Mouse (Mus musculus): ENCODE measurements around the gene Ctrc.
"Not testable (repeated sequence)": the region's sequence is repeated elsewhere in the genome, so short reads cannot be mapped to it uniquely, and the experiment has no call there.

Ctrc gene

GRCm38 (mm10) chr4:141781201-141781985, 64.8 kb downstream of the Ctrc start:
- no peak for DNase-seq

DNA sequence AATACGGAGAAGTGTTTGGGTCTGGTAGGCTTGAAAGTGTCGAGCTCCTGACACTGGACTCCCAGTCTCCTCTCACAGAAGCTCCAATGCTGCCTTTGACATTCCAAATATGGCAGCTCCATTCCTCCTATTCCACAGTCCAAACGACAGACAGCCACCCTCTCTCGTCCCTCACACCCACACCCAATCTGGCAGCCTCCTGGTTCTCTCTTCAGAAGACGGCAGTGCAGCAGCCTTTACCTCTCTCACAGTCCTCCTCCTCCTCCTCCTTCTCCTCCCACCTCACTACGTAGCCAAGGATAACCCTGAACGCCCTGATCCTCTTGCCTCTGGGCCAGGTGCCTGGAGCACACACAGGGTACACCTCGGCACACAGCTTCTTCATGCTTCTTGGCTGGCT, 66.3 kb downstream of the Ctrc start:
- DNase-seq = no peak

DNA sequence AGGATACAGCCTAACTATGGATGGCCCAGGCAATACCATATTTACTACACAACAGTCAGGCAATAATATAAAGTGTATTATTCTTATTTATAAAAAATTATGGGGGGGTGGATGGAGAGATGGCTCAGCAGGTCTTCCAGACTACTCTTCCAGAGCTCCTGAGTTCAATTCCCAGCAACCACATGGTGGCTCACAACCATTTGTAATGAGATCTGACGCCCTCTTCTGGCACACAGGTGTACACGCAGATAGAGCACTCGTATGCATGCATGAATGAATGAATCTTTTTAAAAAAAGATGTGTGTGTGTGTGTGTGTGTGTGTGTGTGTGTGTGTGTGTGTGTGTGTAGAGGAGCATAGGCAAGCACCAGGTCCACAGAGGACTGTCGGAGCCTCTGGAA, 73.1 kb downstream of the Ctrc start:
- DNase-seq = not testable (repeated sequence)

DNA sequence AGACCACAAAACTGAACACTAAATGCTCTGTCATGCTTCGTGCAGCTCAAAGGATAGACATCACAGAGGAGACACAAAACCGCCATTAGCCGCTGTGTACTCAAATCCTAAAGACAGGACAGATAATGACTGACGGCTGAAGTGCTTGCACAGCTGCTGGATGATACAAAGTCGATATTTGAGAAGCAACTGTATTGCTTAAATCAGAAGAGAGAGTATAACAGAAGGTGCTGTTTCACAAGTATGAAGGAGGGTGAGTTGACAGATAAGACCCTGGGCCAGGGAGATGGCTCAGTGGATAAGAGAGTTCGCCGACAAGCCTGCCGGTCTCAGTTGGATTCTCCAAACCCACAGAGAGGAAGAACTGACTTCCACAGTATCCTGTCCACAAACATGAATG, 74.3 kb downstream of the Ctrc start:
- DNase-seq = no peak

- DNase-seq = no peak
Measured at GRCm38 (mm10) chr4:141769501-141770160, 76.5 kb downstream of the Ctrc start.

DNA sequence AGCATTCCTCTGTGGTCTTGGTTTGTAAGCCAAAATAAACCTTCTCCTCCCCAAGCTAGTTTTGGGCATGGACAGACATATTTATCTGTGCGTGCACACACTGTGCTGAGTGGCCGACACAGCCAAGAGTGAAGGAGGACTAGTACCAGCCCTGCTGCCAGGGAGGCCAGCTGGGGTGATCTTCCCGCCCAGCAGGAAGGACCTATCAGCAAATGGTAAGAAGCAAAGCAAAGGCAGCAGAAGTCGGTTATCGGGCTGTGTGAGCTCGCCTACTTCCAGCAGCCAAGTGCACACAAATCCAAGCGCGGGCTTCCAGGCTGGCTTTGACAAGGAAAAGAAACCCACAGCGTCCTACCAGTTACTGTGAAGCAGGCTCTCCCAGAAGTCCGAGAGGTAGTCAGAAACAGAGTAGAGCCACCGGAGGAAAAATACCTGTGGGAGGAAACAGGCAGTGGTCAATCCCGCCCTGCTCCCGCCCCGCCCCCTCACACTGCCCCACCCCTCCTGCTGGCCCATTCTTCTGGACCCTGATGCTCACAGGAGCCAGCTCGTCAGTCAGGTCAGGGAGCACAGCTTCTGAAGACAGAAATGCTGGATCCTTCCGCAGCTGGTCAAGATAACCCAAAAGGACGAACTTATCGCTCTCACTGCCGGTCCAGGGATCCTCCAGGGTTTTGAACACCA, 78.7 kb downstream of the Ctrc start:
- no peak for DNase-seq

GRCm38 (mm10) chr4:141766668-141767352, 79.3 kb downstream of the Ctrc start:
- DNase-seq = no peak

DNA sequence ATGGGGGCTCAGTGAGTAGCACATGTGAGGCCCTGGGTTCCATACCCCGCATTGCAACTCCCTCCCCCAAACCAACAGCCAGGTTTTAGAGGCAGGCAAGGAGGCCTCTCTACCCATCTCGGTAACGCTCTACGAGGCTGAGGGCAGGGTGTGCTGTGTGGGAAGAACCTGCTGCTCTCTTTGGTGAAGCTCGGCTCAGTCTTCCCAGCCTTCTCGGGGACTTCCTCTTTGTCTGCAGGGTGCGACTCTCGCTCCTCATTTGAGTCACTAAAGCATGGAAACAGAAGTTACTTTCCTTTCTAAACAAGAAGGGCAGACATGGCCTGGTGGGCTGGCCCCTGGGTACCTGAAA, 79.9 kb downstream of the Ctrc start:
- peak; percentile 27 for DNase-seq

GRCm38 (mm10) chr4:141765008-141765407, 81.2 kb downstream of the Ctrc start:
- DNase-seq = no peak
